Mouse (Mus musculus) cerebellum, adult 2 months (tissue): ENCODE data around the gene Mast1.

Source experiments
- CTCF ChIP-seq: fragments of 200-500 bp; IDR thresholded peaks from 2 replicates; pipeline ENCODE4 v1.5.1; 2011; ENCODE audit warnings: low read depth, mild to moderate bottlenecking, control low read depth, low read length, moderate library complexity, borderline replicate concordance; ENCODE audit not compliant: insufficient read depth
- POLR2A ChIP-seq: fragments of 200-500 bp; IDR thresholded peaks from 2 replicates; pipeline ENCODE4 v1.6.1; 2011; ENCODE audit warnings: low read length, control low read depth, borderline replicate concordance; ENCODE audit not compliant: insufficient read depth

DNA sequence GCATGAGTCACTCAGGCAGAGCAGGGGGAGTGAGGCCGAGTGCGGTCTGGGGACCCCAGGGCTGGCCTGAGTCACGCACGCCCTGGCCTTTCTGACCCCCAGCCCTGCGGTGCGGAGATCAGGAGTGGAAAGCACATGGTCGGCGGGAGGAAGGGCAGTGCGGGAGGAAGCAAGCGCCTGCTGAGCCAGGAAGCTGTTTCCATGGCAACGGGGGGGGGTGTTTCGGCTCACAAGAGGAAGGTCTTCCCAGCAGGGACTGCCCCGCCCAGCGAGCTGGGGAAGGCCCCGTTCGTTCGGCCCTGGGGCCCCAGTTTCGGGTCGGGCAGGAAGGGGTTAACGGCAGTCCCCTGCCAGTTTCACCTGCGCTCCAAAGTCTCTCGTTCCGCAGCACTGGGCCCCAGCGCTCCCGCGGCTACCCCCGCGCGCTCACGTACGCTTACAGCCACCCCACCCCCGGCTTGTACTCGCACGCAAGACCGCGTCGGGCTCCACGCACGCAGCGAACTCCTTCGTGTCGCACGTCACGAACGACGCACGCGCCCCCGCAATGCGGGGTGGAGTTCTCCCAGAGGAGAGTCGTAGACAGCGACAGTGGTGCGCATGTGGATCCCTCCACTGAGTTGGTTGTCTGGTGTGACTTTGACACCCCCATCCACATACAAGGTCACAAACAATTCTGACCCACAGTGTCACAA lies 48.7 kb upstream of the Mast1 start:
- TF ChIP-seq POLR2A (peak; percentile 97), CTCF (no peak)
